Mouse (Mus musculus) CD4-positive naive resting alpha-beta T cell, adult 57 days (primary cell): Measurements from ENCODE around the gene Psors1c2. TPM values are rescaled to one million over a fixed set of nuclear protein-coding genes. Genes with fewer than 3 reads are reported as not detected.

Source experiments
- total RNA-seq: library from RNA; stranded (reverse); gene quantifications from one replicate; pipeline ENCODE4 v1.2.4, GENCODE M21; 2023

Psors1c2 gene
- not detected for total RNA-seq

DNA sequence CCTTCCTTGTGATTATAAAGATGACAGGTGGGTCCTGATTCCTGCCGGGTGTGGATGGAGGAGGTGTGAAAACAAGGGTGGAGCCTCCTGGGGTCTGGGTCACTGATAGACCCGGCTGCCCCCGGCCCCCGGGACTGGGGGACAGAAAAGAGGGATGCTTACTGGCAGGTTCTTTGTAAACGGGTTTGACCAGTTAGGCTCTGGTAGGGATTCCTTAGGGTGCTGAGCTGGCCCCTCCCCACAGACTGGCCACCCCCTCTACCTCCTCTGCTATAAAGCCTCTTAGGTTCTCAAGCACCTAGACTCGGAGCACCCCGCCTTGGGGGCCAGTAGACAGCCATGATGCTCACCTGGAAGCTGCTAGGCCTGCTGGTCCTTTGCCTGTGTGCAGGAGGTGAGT lies at the start of gene Psors1c2:
TSS of gene Psors1c2 (plus strand) at position 301 of the 400 bp plus-strand sequence.

DNA sequence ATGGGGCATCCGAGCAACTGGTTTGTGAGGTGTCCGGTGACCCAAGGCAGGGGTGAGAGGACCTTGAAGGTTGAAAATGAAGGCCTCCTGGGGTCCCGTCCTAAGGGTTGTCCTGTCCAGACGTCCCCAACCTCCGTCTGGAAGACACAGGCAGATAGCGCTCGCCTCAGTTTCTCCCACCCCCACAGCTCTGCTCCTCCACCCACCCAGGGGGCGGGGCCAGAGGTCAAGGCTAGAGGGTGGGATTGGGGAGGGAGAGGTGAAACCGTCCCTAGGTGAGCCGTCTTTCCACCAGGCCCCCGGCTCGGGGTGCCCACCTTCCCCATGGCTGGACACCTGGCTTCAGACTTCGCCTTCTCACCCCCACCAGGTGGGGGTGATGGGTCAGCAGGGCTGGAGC lies 27.2 kb upstream of the Psors1c2 start, which contains the start of gene Pou5f1:
TSS of gene Pou5f1 (plus strand) at position 243 of the 400 bp plus-strand sequence.

DNA sequence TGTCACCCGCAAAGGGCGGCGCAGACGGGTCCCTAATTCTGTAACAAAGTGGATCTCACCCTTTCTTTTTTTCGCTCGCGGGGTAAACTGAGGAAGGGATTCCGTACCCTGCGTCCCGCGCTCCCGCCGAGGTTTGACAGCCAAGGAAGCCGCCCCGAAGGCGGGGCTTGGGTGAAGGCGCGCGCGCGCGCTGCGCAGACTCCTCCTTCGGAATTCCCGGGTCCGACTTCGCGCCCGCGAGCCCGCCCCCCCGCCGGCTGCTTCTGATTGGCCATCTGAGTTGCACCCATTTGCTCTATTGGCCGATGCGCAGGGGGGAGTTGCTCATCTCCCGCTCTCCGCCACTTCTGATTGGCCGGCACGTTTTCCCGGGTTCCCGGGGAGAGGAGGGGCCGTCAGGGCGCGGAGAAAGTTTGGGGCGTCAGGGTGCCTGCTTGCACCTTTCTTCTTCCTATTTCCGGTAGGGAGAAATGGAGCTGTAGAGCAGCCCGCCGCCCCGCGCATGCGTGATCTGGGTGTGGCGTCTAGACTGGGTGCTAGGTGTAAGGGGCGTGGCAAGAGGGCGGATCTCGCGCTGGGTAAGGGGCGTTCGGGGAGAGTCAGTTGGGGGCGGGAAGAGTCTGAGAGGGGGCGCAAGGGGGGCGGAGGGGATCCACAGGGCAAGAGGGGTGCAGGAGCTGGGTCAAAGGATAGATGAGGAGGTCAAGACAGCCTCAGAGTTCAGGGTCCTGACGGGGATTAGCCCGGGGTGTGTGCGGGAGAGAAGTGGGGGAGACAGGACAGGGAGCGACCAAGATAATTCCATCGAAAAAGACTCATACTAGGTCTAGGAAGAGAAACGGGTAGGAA lies 16.1 kb upstream of the Psors1c2 start, which contains the start of the genes Tcf19 and Cchcr1:
TSS of gene Tcf19 (minus strand) at position 173 of the 849 bp plus-strand sequence.
TSS of gene Cchcr1 (plus strand) at position 449 of the 849 bp plus-strand sequence.

DNA sequence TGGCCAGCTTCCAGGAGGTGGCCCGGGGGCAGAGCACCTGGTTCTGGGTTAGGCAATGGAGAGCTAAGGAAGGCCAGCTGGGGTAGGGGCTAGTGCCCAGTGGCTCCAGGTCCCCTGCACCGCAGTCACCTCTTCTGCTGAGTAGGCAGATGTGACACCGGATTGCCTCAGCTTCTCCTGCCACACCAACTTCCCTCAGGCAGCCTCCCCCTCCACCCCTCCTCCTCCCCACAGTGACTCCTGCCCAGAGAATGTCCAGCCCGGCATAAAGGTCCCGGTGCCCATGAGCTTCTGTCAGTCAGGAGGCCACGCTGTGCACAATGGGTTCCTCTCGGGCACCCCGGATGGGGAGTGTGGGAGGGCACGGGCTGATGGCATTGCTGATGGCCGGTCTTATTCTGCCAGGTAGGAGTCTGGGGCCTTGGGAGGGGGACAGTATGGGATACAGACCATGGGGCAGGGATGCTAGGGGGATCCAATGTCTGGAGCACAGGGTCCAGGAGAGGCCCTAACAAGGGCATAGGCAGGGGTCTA lies 18.9 kb downstream of the Psors1c2 start, which contains the start of gene Cdsn:
TSS of gene Cdsn (plus strand) at position 248 of the 534 bp plus-strand sequence.

DNA sequence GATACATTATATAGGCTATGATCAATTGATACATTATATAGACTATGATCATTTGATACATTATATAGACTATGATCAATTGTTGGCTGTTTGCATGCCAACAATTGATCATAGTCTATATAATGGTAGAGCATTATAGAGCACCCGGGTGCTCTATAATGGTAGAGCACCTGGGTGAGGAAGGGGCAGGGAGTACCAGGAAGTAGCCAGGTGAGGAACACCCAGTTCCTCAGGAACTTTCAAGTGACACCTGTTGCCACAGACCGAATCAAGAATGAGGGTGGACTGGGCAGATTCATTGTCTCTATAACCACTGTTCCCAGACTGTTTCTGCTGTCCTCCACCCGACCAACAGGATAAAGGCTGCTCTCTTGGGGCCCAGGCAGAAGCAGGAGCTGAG lies 34.1 kb downstream of the Psors1c2 start, which contains the start of gene 2300002M23Rik:
TSS of gene 2300002M23Rik (plus strand) at position 301 of the 400 bp plus-strand sequence.

Other genes starting within 250 kb of the Psors1c2 start
- 14.8 TPM for gene H2-Q1, start 212.8 kb upstream of the Psors1c2 start, total RNA-seq
- 16.7 TPM for gene H2-Q2, start 191.0 kb upstream of the Psors1c2 start, total RNA-seq
- gene H2-Q4, start 153.6 kb upstream of the Psors1c2 start, total RNA-seq, result 511 TPM
- 107 TPM for gene H2-Q6, start 108.4 kb upstream of the Psors1c2 start, total RNA-seq
- 390 TPM for gene H2-Q7, start 94.0 kb upstream of the Psors1c2 start, total RNA-seq
- gene H2-Q10, start 63.1 kb upstream of the Psors1c2 start, total RNA-seq, result 74.1 TPM
- 0.71 TPM for gene Pou5f1, start 27.2 kb upstream of the Psors1c2 start, total RNA-seq
- 6.6 TPM for gene Tcf19, start 16.4 kb upstream of the Psors1c2 start, total RNA-seq
- 16.2 TPM for gene Cchcr1, start 16.1 kb upstream of the Psors1c2 start, total RNA-seq
- not detected for gene Cdsn, start 18.9 kb downstream of the Psors1c2 start, total RNA-seq
- gene 2300002M23Rik, start 34.2 kb downstream of the Psors1c2 start, total RNA-seq, result not detected
- gene Sfta2, start 68.3 kb downstream of the Psors1c2 start, total RNA-seq, result not detected
- not detected for gene Gm9573, start 93.4 kb downstream of the Psors1c2 start, total RNA-seq
- gene Mucl3, start 110.5 kb downstream of the Psors1c2 start, total RNA-seq, result not detected
- gene Vars2, start 134.4 kb downstream of the Psors1c2 start, total RNA-seq, result 49.3 TPM
- 15.8 TPM for gene Gtf2h4, start 140.5 kb downstream of the Psors1c2 start, total RNA-seq
- gene Ddr1, start 171.4 kb downstream of the Psors1c2 start, total RNA-seq, result 15.5 TPM